Mouse (Mus musculus): ENCODE results near the gene Rxrg. TPM values are rescaled to one million over a fixed set of nuclear protein-coding genes. Genes with fewer than 3 reads are reported as not detected.

The Rxrg gene
- total RNA-seq, 1 experiment: 0.45 TPM

GRCm38 (mm10) chr1:167631765-167632164, 33.6 kb downstream of the Rxrg start:
- no peak for TF ChIP-seq ZNF384 (IDR thresholded peaks at IDR 0.05; ENCODE audit: low read depth, low read length)
- no peak for TF ChIP-seq MAFK (IDR thresholded peaks at IDR 0.05; ENCODE audit: insufficient read depth, low read depth, low read length)
- no peak for TF ChIP-seq ZC3H11A (IDR thresholded peaks at IDR 0.05; ENCODE audit: borderline replicate concordance, low read depth, low read length)
- TF ChIP-seq CHD2 (IDR thresholded peaks at IDR 0.05; ENCODE audit: low read depth, low read length): no peak
- TF ChIP-seq HCFC1 (IDR thresholded peaks at IDR 0.05; ENCODE audit: borderline replicate concordance, insufficient read depth, low read length): no peak

GRCm38 (mm10) chr1:167635702-167636101, 37.5 kb downstream of the Rxrg start:
- in situ Hi-C loops (cut with MboI; ENCODE audit: low sequenced_read_pairs in 2 of 2, unreplicated experiment in 2 of 2): loop anchor here in 1 of 2 experiments (25.0 kb wide), 1 partner anchor 423 kb away; no protein-coding TSS in a partner anchor
- TF ChIP-seq ZNF384 (IDR thresholded peaks at IDR 0.05; ENCODE audit: low read depth, low read length) (no peak), CHD2 (IDR thresholded peaks at IDR 0.05; ENCODE audit: low read depth, low read length) (no peak), MAFK (IDR thresholded peaks at IDR 0.05; ENCODE audit: insufficient read depth, low read depth, low read length) (no peak), ZC3H11A (IDR thresholded peaks at IDR 0.05; ENCODE audit: borderline replicate concordance, low read depth, low read length) (no peak), HCFC1 (IDR thresholded peaks at IDR 0.05; ENCODE audit: borderline replicate concordance, insufficient read depth, low read length) (no peak)
- no peaks in the 10 kb centered on the region for H3K36me3 ChIP-seq (ENCODE audit: control insufficient read depth, insufficient read depth, low read length, poor library complexity, severe bottlenecking)
- H3K4me1 ChIP-seq (ENCODE audit: control insufficient read depth in 2 of 2, insufficient read depth in 2 of 2, low read length in 2 of 2, poor library complexity in 1 of 2): peaks cover 2 to 13% of the 10 kb centered on the region in 2 experiments; a peak in 3 of 4 replicates
- no peak overlapping the region for H3K4me3 ChIP-seq (ENCODE audit: insufficient read depth in 1 of 2, low read depth in 1 of 2, low read length in 2 of 2, poor library complexity in 1 of 2, severe bottlenecking in 1 of 2)
- H3K9me3 ChIP-seq (ENCODE audit: control insufficient read depth, insufficient read depth, low read depth, low read length): no peaks in the 10 kb centered on the region
- H3K27ac ChIP-seq (ENCODE audit: insufficient read depth, low read depth, low read length, poor library complexity, severe bottlenecking): no peak overlapping the region
- peak; percentile 38 for DNase-seq (ENCODE audit: low read depth, low spot score)
- no peak overlapping the region for H3K9ac ChIP-seq (ENCODE audit: insufficient read depth, low read depth, low read length, poor library complexity, severe bottlenecking)

More at GRCm38 (mm10) chr1:167631765-167632164, 33.6 kb downstream of the Rxrg start:
- no peak overlapping the region for H3K4me3 ChIP-seq (ENCODE audit: insufficient read depth in 1 of 2, low read depth in 1 of 2, low read length in 2 of 2, poor library complexity in 1 of 2, severe bottlenecking in 1 of 2)
- H3K4me1 ChIP-seq (ENCODE audit: control insufficient read depth in 2 of 2, insufficient read depth in 2 of 2, low read length in 2 of 2, poor library complexity in 1 of 2): peaks cover 2 to 13% of the 10 kb centered on the region in 2 experiments; a peak in 3 of 4 replicates
- no peak overlapping the region for H3K9ac ChIP-seq (ENCODE audit: insufficient read depth, low read depth, low read length, poor library complexity, severe bottlenecking)
- no peaks in the 10 kb centered on the region for H3K9me3 ChIP-seq (ENCODE audit: control insufficient read depth, insufficient read depth, low read depth, low read length)
- H3K27ac ChIP-seq (ENCODE audit: insufficient read depth, low read depth, low read length, poor library complexity, severe bottlenecking): no peak overlapping the region
- no peak for DNase-seq (ENCODE audit: low read depth, low spot score)
- in situ Hi-C loops (cut with MboI; ENCODE audit: low sequenced_read_pairs in 2 of 2, unreplicated experiment in 2 of 2): loop anchor here in 1 of 2 experiments (25.0 kb wide), 1 partner anchor 419 kb away; no protein-coding TSS in a partner anchor
- no peaks in the 10 kb centered on the region for H3K36me3 ChIP-seq (ENCODE audit: control insufficient read depth, insufficient read depth, low read length, poor library complexity, severe bottlenecking)

DNA sequence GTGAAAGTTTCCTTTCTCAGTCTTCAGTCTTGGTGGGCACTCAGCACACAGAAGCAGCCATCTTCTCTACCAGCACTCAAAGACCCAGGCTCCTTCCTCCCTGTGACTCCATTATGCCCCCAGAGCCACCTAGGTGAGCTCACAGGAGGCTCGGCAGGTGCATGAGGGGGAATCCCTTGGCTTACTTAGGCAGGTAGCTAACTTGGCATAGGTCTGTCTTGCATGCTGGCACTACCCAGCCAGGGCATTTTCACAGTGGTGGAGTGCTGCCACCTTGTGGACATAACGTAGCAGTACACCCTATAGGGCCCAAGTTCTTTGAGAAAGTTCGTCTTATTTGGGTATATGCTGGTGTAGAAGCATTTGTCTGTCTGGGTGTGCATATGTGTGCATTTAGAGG, 38.8 kb downstream of the Rxrg start:
- peak; percentile 73 for DNase-seq (ENCODE audit: low read depth, low spot score)
- H3K4me3 ChIP-seq (ENCODE audit: insufficient read depth in 1 of 2, low read depth in 1 of 2, low read length in 2 of 2, poor library complexity in 1 of 2, severe bottlenecking in 1 of 2): no peak overlapping the region
- in situ Hi-C loops (cut with MboI; ENCODE audit: low sequenced_read_pairs in 2 of 2, unreplicated experiment in 2 of 2): loop anchor here in 1 of 2 experiments (25.0 kb wide), 1 partner anchor 425 kb away; no protein-coding TSS in a partner anchor
- H3K27ac ChIP-seq (ENCODE audit: insufficient read depth, low read depth, low read length, poor library complexity, severe bottlenecking): no peak overlapping the region
- H3K9ac ChIP-seq (ENCODE audit: insufficient read depth, low read depth, low read length, poor library complexity, severe bottlenecking): no peak overlapping the region
- no peaks in the 10 kb centered on the region for H3K36me3 ChIP-seq (ENCODE audit: control insufficient read depth, insufficient read depth, low read length, poor library complexity, severe bottlenecking)
- no peaks in the 10 kb centered on the region for H3K9me3 ChIP-seq (ENCODE audit: control insufficient read depth, insufficient read depth, low read depth, low read length)
- TF ChIP-seq ZC3H11A (IDR thresholded peaks at IDR 0.05; ENCODE audit: borderline replicate concordance, low read depth, low read length) (peak; percentile 93), HCFC1 (IDR thresholded peaks at IDR 0.05; ENCODE audit: borderline replicate concordance, insufficient read depth, low read length) (no peak)
- peaks cover 2 to 12% of the 10 kb centered on the region in 2 experiments; a peak in 3 of 4 replicates for H3K4me1 ChIP-seq (ENCODE audit: control insufficient read depth in 2 of 2, insufficient read depth in 2 of 2, low read length in 2 of 2, poor library complexity in 1 of 2)

DNA sequence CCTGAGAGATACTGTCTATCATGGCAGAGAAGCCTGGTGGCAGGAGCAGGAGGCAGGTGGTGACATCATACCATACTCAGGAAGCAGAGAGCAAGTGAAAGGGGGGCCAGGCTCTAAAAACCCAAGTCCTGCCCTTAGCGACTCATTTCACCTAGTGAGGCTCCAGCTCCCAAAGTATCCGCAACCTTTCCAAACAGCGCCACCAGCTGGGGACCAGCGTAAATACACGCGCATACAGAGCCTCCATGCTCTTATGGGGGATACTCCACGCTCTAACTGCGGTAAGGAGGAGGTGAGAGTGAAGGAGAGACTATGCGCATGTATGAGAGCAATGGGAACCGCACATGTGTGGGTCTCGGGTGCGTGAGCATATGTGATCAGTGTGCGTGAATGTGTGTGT, 39.9 kb downstream of the Rxrg start:
- H3K27ac ChIP-seq (ENCODE audit: insufficient read depth, low read depth, low read length, poor library complexity, severe bottlenecking): no peak overlapping the region
- H3K4me1 ChIP-seq (ENCODE audit: control insufficient read depth in 2 of 2, insufficient read depth in 2 of 2, low read length in 2 of 2, poor library complexity in 1 of 2): peaks cover 2 to 9% of the 10 kb centered on the region in 2 experiments; a peak in 3 of 4 replicates
- H3K4me3 ChIP-seq (ENCODE audit: insufficient read depth in 1 of 2, low read depth in 1 of 2, low read length in 2 of 2, poor library complexity in 1 of 2, severe bottlenecking in 1 of 2): no peak overlapping the region
- DNase-seq (ENCODE audit: low read depth, low spot score): peak; percentile 70
- H3K9me3 ChIP-seq (ENCODE audit: control insufficient read depth, insufficient read depth, low read depth, low read length): no peaks in the 10 kb centered on the region
- H3K36me3 ChIP-seq (ENCODE audit: control insufficient read depth, insufficient read depth, low read length, poor library complexity, severe bottlenecking): no peaks in the 10 kb centered on the region
- in situ Hi-C loops (cut with MboI; ENCODE audit: low sequenced_read_pairs in 2 of 2, unreplicated experiment in 2 of 2): loop anchor here in 1 of 2 experiments (25.0 kb wide), 1 partner anchor 426 kb away; no protein-coding TSS in a partner anchor
- TF ChIP-seq ZC3H11A (IDR thresholded peaks at IDR 0.05; ENCODE audit: borderline replicate concordance, low read depth, low read length) (0 out of 2 replicates have a peak, but pooled peaks have one; percentile 13), ZNF384 (IDR thresholded peaks at IDR 0.05; ENCODE audit: low read depth, low read length) (no peak)
- H3K9ac ChIP-seq (ENCODE audit: insufficient read depth, low read depth, low read length, poor library complexity, severe bottlenecking): no peak overlapping the region

GRCm38 (mm10) chr1:167638901-167639300, 40.7 kb downstream of the Rxrg start:
- no peak overlapping the region for H3K27ac ChIP-seq (ENCODE audit: insufficient read depth, low read depth, low read length, poor library complexity, severe bottlenecking)
- no peaks in the 10 kb centered on the region for H3K9me3 ChIP-seq (ENCODE audit: control insufficient read depth, insufficient read depth, low read depth, low read length)
- DNase-seq (ENCODE audit: low read depth, low spot score): no peak
- H3K4me1 ChIP-seq (ENCODE audit: control insufficient read depth in 2 of 2, insufficient read depth in 2 of 2, low read length in 2 of 2, poor library complexity in 1 of 2): peaks cover 2 to 9% of the 10 kb centered on the region in 2 experiments; a peak in 3 of 4 replicates
- in situ Hi-C loops (cut with MboI; ENCODE audit: low sequenced_read_pairs in 2 of 2, unreplicated experiment in 2 of 2): loop anchor here in 1 of 2 experiments (25.0 kb wide), 1 partner anchor 427 kb away; no protein-coding TSS in a partner anchor
- TF ChIP-seq MAFK (IDR thresholded peaks at IDR 0.05; ENCODE audit: insufficient read depth, low read depth, low read length): no peak
- no peak for TF ChIP-seq CHD2 (IDR thresholded peaks at IDR 0.05; ENCODE audit: low read depth, low read length)
- TF ChIP-seq HCFC1 (IDR thresholded peaks at IDR 0.05; ENCODE audit: borderline replicate concordance, insufficient read depth, low read length): no peak
- TF ChIP-seq ZNF384 (IDR thresholded peaks at IDR 0.05; ENCODE audit: low read depth, low read length): no peak
- H3K4me3 ChIP-seq (ENCODE audit: insufficient read depth in 1 of 2, low read depth in 1 of 2, low read length in 2 of 2, poor library complexity in 1 of 2, severe bottlenecking in 1 of 2): no peak overlapping the region
- H3K9ac ChIP-seq (ENCODE audit: insufficient read depth, low read depth, low read length, poor library complexity, severe bottlenecking): no peak overlapping the region
- H3K36me3 ChIP-seq (ENCODE audit: control insufficient read depth, insufficient read depth, low read length, poor library complexity, severe bottlenecking): no peaks in the 10 kb centered on the region
